Mouse (Mus musculus): Measurements from ENCODE around the gene Stk11.

Gene Stk11

GRCm38 (mm10) chr10:80131316-80131951 is 15.8 kb downstream of the Stk11 start:
- ATAC-seq (ENCODE audit: low TSS enrichment) = peak; percentile 5; the same call in 1 of the 2 replicates

GRCm38 (mm10) chr10:80131952-80132350 is 16.3 kb downstream of the Stk11 start:
- ATAC-seq (ENCODE audit: low TSS enrichment) = no peak

- no peak for ATAC-seq (ENCODE audit: low TSS enrichment)
These were observed 17.7 kb downstream of the Stk11 start for GRCm38 (mm10) chr10:80133226-80133849.

- ATAC-seq (ENCODE audit: low TSS enrichment) = no peak
These were observed 18.8 kb downstream of the Stk11 start for GRCm38 (mm10) chr10:80134421-80134820.

- no peak for ATAC-seq (ENCODE audit: low TSS enrichment)
These were observed 19.6 kb downstream of the Stk11 start for GRCm38 (mm10) chr10:80135161-80135560.

GRCm38 (mm10) chr10:80135641-80136040 is 20.0 kb downstream of the Stk11 start:
- no peak for ATAC-seq (ENCODE audit: low TSS enrichment)

GRCm38 (mm10) chr10:80136179-80136951 is 20.8 kb downstream of the Stk11 start:
- ATAC-seq (ENCODE audit: low TSS enrichment) = no peak

GRCm38 (mm10) chr10:80136952-80137625 is 21.5 kb downstream of the Stk11 start:
- ATAC-seq (ENCODE audit: low TSS enrichment) = no peak

- ATAC-seq (ENCODE audit: low TSS enrichment) = no peak
These were observed 22.3 kb downstream of the Stk11 start for GRCm38 (mm10) chr10:80137626-80138552.

GRCm38 (mm10) chr10:80138553-80139438 is 23.2 kb downstream of the Stk11 start, which contains the start of gene Atp5d:
Gene Atp5d (plus strand): TSS chr10:80138632.
- 0 out of 2 replicates have a peak, but pooled peaks have one; percentile 3 for ATAC-seq (ENCODE audit: low TSS enrichment)

GRCm38 (mm10) chr10:80139439-80139775 is 23.8 kb downstream of the Stk11 start:
- ATAC-seq (ENCODE audit: low TSS enrichment) = no peak

GRCm38 (mm10) chr10:80139975-80140665 is 24.5 kb downstream of the Stk11 start:
- ATAC-seq (ENCODE audit: low TSS enrichment) = no peak

GRCm38 (mm10) chr10:80140666-80141035 is 25.0 kb downstream of the Stk11 start, which contains the start of gene Cbarp:
Gene Cbarp (minus strand): TSS chr10:80140835.
- no peak for ATAC-seq (ENCODE audit: low TSS enrichment)

GRCm38 (mm10) chr10:80141243-80141642 is 25.6 kb downstream of the Stk11 start:
- ATAC-seq (ENCODE audit: low TSS enrichment) = peak; percentile 54

GRCm38 (mm10) chr10:80141786-80142529 is 26.4 kb downstream of the Stk11 start:
- ATAC-seq (ENCODE audit: low TSS enrichment) = peak; percentile 62

- ATAC-seq (ENCODE audit: low TSS enrichment) = no peak
These were observed 26.9 kb downstream of the Stk11 start for GRCm38 (mm10) chr10:80142530-80142925.

GRCm38 (mm10) chr10:80143664-80144063 is 28.1 kb downstream of the Stk11 start:
- ATAC-seq (ENCODE audit: low TSS enrichment) = no peak

- ATAC-seq (ENCODE audit: low TSS enrichment) = no peak
These were observed 28.6 kb downstream of the Stk11 start for GRCm38 (mm10) chr10:80144159-80144558.
